27 mouse cellular contexts compared by ENCODE assay signal in the genomic region with DNA sequence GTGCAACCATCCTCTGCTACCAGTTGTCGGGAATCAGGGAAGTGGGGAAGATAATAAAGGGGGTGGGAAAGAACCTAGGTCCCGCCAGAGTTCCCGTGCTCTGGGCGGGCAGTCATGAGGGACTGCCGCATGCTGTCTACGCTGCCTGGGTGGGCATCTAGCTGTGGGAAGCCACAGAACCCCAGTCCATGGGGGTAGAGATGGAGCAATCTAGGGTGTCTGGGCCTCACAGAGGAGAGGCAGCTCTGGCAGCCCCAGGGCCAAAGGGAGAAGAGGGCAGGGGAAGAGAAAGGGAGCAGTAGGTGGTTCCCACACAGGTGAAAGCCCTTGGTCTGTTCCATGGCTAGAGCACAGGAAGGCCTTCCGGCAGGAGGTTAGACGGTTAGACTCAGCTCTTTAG. TPM values are rescaled to one million over a fixed set of nuclear protein-coding genes. Genes with fewer than 3 reads are reported as not detected.
DNase-seq lines count a peak whose midpoint lies in the region; ATAC-seq and TF ChIP-seq lines count a peak whose summit lies in the region.
"Had no signal": no experiment of that assay in that cellular context is flagged by ENCODE, and none has a peak within 500 bp of the region (broad histone marks: within the 10 kb centered on the region; RNA-seq: fewer than 3 reads in every experiment).

No protein-coding gene starts in this region.

- H3K4me3 ChIP-seq in testis, adult 2 months (ENCODE audit: control insufficient read depth, low read depth, low read length): peak overlapping the region; percentile 87
- 0 out of 2 replicates have a peak overlapping the region, but pooled peaks have one; percentile 37 for H3K4me3 ChIP-seq in E14TG2a.4 (replicated peaks; ENCODE audit: low read length)
- H3K4me3 ChIP-seq in midbrain, embryonic 14.5 days (replicated peaks; ENCODE audit: low read depth, low read length): no peak overlapping the region

- H3K36me3 ChIP-seq in testis, adult 2 months (ENCODE audit: control insufficient read depth, insufficient read depth, low read length): no peaks in the 10 kb centered on the region
- no peaks in the 10 kb centered on the region for H3K36me3 ChIP-seq in E14TG2a.4 (ENCODE audit: insufficient read depth, low read length)
- H3K36me3 ChIP-seq in midbrain, embryonic 14.5 days (ENCODE audit: control insufficient read depth, insufficient read depth, low read length): no peaks in the 10 kb centered on the region
- H3K36me3 ChIP-seq: G1E had no signal

- intact Hi-C loops in heart, postnatal 25 days (cut with DNase I): no loop called here

- WGBS in midbrain, embryonic 14.5 days: 94% methylated on average over 8 of the region's 8 CpGs

- ATAC-seq in midbrain, embryonic 14.5 days (ENCODE audit: low FRiP score, low TSS enrichment): no peak
- ATAC-seq: activated CD4-positive, CD25-positive, alpha-beta regulatory T cell, adult 4 months; CD4-positive, CD25-positive, alpha-beta regulatory T cell, adult 4 months had no signal

- H3K27me3 ChIP-seq in testis, adult 2 months (ENCODE audit: control insufficient read depth, insufficient read depth, low read length): no peaks in the 10 kb centered on the region
- H3K27me3 ChIP-seq in E14TG2a.4 (ENCODE audit: insufficient read depth, low read length): peaks cover 4% of the 10 kb centered on the region; the same call in 1 of the 2 replicates
- no peaks in the 10 kb centered on the region; the same call in 1 of the 2 replicates for H3K27me3 ChIP-seq in midbrain, embryonic 14.5 days (ENCODE audit: control insufficient read depth, insufficient read depth, low read length)
- H3K27me3 ChIP-seq: CH12.LX, Patski had no signal

- H3K4me2 ChIP-seq in midbrain, embryonic 14.5 days (ENCODE audit: low read length): no peak overlapping the region

- no peak overlapping the region for H3K27ac ChIP-seq in testis, adult 2 months (ENCODE audit: control insufficient read depth, insufficient read depth, low read depth, low read length)
- H3K27ac ChIP-seq in midbrain, embryonic 14.5 days (replicated peaks; ENCODE audit: low read depth, low read length): no peak overlapping the region

- peaks cover 7% of the 10 kb centered on the region for H3K9me3 ChIP-seq in E14TG2a.4 (ENCODE audit: low read length)
- H3K9me3 ChIP-seq in midbrain, embryonic 14.5 days (ENCODE audit: control insufficient read depth, low read length): 0 out of 2 replicates have a peak, but pooled peaks cover 5% of the 10 kb centered on the region
- H3K9me3 ChIP-seq: G1E had no signal

- no peak for TF ChIP-seq POLR2A in testis, adult 2 months (IDR thresholded peaks at IDR 0.05; ENCODE audit: control insufficient read depth, low read depth, low read length)

- peaks cover 12% of the 10 kb centered on the region for H3K4me1 ChIP-seq in testis, adult 2 months (ENCODE audit: control insufficient read depth, insufficient read depth, low read length)
- H3K4me1 ChIP-seq in E14TG2a.4 (replicated peaks; ENCODE audit: low read depth, low read length): peaks cover 31% of the 10 kb centered on the region
- peaks cover 5% of the 10 kb centered on the region for H3K4me1 ChIP-seq in midbrain, embryonic 14.5 days (ENCODE audit: control insufficient read depth, insufficient read depth, low read length)

- no peak overlapping the region for H3K9ac ChIP-seq in midbrain, embryonic 14.5 days (replicated peaks; ENCODE audit: low read length)

- peak; percentile 83 for DNase-seq in heart, adult 11 months
- no peak for DNase-seq in heart, postnatal 25 days (ENCODE audit: low spot score)
- no peak for DNase-seq in testis, postnatal 10 days (ENCODE audit: low spot score)
- peak; percentile 41 for DNase-seq in ZHBTc4 (ENCODE audit: low read depth, low spot score)
- DNase-seq in layer of hippocampus, postnatal 25 days (ENCODE audit: extremely low spot score in 1 of 2, low spot score in 1 of 2): no peak
- DNase-seq in midbrain, embryonic 14.5 days: no peak
- DNase-seq: adrenal gland, adult 2 months; adrenal gland, adult 8-10 months; adrenal gland, postnatal 10 days; adrenal gland, postnatal 14 days; adrenal gland, postnatal 25 days; adrenal gland, postnatal 36 days; B cell, adult 2 months; cerebellum, adult 11 months; cerebellum, adult 11-12 months; cerebellum, adult 18-20 months; cerebellum, adult 2 months had no signal

- no peak for TF ChIP-seq CTCF in testis, adult 2 months (IDR thresholded peaks at IDR 0.05; ENCODE audit: control insufficient read depth, insufficient read depth, insufficient replicate concordance, low read depth, low read length)
- no peak for TF ChIP-seq CTCF in E14TG2a.4 (conservative IDR thresholded peaks at IDR 0.05; ENCODE audit: low read length)

RNA-seq across cellular contexts. Expression of a gene that starts 10.0 kb away (rescaled TPM):
- 10 to 100 TPM; 18.4 to 19.4 TPM for total RNA-seq in heart, postnatal 25 days (2021)
- polyA plus RNA-seq in testis, adult 2 months (2012; rRNA removed): 3.8 and 4.9 TPM in 2 replicates
- 10 to 100 TPM; 57.9 to 59.0 TPM for total RNA-seq in layer of hippocampus, postnatal 25 days (2021)
- polyA plus RNA-seq in midbrain, embryonic 14.5 days (2014; fragmentation: Nextera tagmentation; extraction: Ambion mirVana): 87.3 and 88.5 TPM in 2 replicates

RNA-seq across cellular contexts. Expression of a gene that starts 13.2 kb away (rescaled TPM):
- total RNA-seq in heart, postnatal 25 days (2021): not detected
- not detected in 2 replicates for polyA plus RNA-seq in testis, adult 2 months (2012; rRNA removed)
- not detected for total RNA-seq in layer of hippocampus, postnatal 25 days (2021)
- polyA plus RNA-seq in midbrain, embryonic 14.5 days (2014; fragmentation: Nextera tagmentation; extraction: Ambion mirVana): not detected in 2 replicates
- total RNA-seq: adrenal gland, adult 18-20 months; adrenal gland, adult 2 months; adrenal gland, postnatal 14 days; adrenal gland, postnatal 36 days; G1E; MEL had no signal
- polyA plus RNA-seq: adrenal gland, adult 2 months; C2C12; cerebellum, adult 2 months; G1E; Patski had no signal

RNA-seq across cellular contexts. Expression of a gene that starts 57.7 kb away (rescaled TPM):
- 1 to 10 TPM; 3.6 to 5.7 TPM for total RNA-seq in heart, postnatal 25 days (2021)
- polyA plus RNA-seq in testis, adult 2 months (2012; rRNA removed): 5.4 and 6.4 TPM in 2 replicates
- 1 to 10 TPM; 3.1 to 3.9 TPM for total RNA-seq in layer of hippocampus, postnatal 25 days (2021)
- 2.9 and 3.0 TPM in 2 replicates for polyA plus RNA-seq in midbrain, embryonic 14.5 days (2014; fragmentation: Nextera tagmentation; extraction: Ambion mirVana)
- polyA plus RNA-seq: G1E had no signal

Comparison
In these comparisons a context has a peak if more than half of its experiments do, and no peak if none do; other contexts are left out.
1. DNase-seq: peak in heart, adult 11 months (single experiment) and ZHBTc4 (single experiment); none in heart, postnatal 25 days (single experiment), testis, postnatal 10 days (single experiment), layer of hippocampus, postnatal 25 days (0 of 2) and midbrain, embryonic 14.5 days (single experiment).